Mouse (Mus musculus) neutrophil, adult 5-6 weeks (primary cell): ENCODE results near the gene Tmem86b. TPM values are rescaled to one million over a fixed set of nuclear protein-coding genes. Genes with fewer than 3 reads are reported as not detected.
"Not testable (repeated sequence)": the region's sequence is repeated elsewhere in the genome, so short reads cannot be mapped to it uniquely, and the experiment has no call there.

Experiments used
- ATAC-seq: fragments of 151-379, 151-347 bp; 2 replicates; pipeline ENCODE4 v1.8.0; 2017; ENCODE audit warnings: mild to moderate bottlenecking, moderate TSS enrichment; ENCODE audit not compliant: insufficient number of reproducible peaks, poor library complexity, low FRiP score, severe bottlenecking; ENCODE audit errors: extremely low read depth
- total RNA-seq: library from RNA; stranded (forward); fragments of 200-1000 nt; gene quantifications from 2 replicates; pipeline ENCODE4 v1.2.3, GENCODE M21; 2017

Tmem86b gene
- total RNA-seq, 1 experiment from 2014 or later = 56.3 TPM

DNA sequence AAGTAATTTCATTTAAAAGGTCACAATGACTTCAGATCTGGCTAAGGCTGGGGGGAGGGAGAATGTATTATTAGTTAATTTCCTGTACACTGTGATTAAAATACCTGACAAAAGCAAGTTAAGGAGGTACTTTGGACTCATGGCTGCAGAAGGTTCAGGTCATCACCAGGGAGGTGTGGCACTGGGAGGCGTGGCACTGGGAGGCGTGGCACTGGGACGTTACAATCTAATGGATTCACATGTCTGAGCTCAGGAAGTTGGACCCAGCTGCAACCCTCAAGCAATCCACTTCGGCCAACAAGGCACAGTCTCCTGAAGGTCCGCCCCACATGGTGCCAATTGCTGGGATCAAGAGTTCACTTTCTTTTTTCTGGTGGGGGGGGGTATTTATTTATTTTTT is 23.2 kb downstream of the Tmem86b start:
- no peak for ATAC-seq

DNA sequence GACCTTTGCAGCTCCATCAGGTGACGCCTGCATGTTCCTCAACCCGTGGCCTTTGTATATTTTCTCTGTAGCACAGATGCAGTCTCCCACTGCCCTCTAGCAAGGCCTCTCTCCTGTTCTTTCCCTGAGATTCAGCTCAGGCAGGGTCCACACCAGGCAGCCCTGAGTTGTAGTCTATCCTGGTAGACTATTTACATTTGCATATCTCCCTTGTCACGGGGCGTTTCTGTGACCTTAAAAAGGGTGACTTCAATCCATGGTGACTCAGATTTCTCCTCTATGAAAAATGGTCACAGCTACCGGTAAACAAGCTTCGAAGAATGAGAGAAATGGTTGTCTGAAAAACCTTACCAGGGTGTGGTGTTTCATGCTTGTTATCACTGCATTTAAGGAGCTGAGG is 27.3 kb downstream of the Tmem86b start, which contains the start of gene Ptprh:
Gene Ptprh, minus strand, starts transcription at position 169 of the 400 bp plus-strand sequence.
- ATAC-seq = no peak

DNA sequence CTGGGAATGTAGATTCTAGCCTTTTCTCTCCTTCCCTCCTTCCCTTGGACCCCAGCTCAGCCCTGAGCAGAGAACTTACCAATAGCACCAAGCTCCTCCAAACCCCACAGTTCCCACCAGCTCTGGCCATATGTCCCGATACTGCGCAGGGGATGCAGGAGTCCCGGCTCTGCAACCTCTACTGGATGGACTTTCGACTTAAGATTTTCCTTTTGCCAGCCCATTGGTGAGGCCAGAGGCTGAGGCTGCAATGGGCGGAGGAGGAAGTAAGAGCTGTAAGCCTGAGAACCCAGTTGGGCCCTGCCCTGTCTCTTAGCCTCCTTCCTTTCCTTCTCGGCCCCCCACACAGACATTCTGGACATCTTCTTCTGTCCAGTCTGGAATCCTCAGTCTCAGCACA is 28.3 kb downstream of the Tmem86b start:
- ATAC-seq = no peak

DNA sequence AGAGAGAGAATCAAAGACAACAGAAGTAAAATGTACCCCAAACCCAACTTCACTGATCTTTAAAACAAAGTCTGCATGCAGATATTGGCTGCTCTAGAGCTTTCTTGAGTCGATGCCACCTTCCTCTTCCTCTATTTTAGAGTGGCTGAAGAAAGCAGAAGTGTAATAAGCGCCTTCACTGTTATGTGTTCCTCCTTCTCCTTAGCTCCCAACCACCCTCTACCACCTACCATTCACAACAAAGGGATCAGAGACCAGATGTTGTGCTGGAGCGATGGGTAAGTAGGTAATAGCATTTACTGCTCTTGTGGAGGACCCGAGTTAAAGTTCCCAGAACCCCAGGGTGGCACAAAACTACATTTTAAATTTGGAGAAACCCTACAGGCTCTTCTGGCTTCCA is 34.2 kb downstream of the Tmem86b start:
- ATAC-seq = not testable (repeated sequence)

DNA sequence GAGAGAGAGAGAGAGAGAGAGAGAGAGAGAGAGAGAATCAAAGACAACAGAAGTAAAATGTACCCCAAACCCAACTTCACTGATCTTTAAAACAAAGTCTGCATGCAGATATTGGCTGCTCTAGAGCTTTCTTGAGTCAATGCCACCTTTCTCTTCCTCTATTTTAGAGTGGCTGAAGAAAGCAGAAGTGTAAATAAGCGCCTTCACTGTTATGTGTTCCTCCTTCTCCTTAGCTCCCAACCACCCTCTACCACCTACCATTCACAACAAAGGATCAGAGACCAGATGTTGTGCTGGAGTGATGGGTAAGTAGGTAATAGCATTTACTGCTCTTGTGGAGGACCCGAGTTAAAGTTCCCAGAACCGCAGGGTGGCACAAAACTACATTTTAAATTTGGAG is 49.7 kb downstream of the Tmem86b start:
- ATAC-seq = not testable (repeated sequence)

Other genes with a start within 250 kb of the Tmem86b start
- gene Gp6, start 233.7 kb downstream of the Tmem86b start, total RNA-seq = 3.3 and 4.8 TPM in 2 replicates
- 7.6 and 10.8 TPM in 2 replicates for gene Rdh13, start 185.8 kb downstream of the Tmem86b start, total RNA-seq
- 58.8 and 64.3 TPM in 2 replicates for gene Eps8l1, start 170.7 kb downstream of the Tmem86b start, total RNA-seq
- gene Ppp1r12c, start 129.7 kb downstream of the Tmem86b start, total RNA-seq = 297 and 336 TPM in 2 replicates
- gene Tnnt1, start 115.0 kb downstream of the Tmem86b start, total RNA-seq = not detected in 2 replicates
- 0.58 TPM in 1 of 2 replicates, not detected in the other for gene Tnni3, start 107.2 kb downstream of the Tmem86b start, total RNA-seq
- 0.12 and 0.74 TPM in 2 replicates for gene Dnaaf3, start 99.0 kb downstream of the Tmem86b start, total RNA-seq
- not detected in 2 replicates for gene Syt5, start 83.9 kb downstream of the Tmem86b start, total RNA-seq
- gene Ptprh, start 27.4 kb downstream of the Tmem86b start, total RNA-seq = 0.25 TPM in 1 of 2 replicates, not detected in the other
- gene Ppp6r1, start 27.6 kb upstream of the Tmem86b start, total RNA-seq = 163 and 174 TPM in 2 replicates
- 10.5 and 17.3 TPM in 2 replicates for gene Hspbp1, start 53.6 kb upstream of the Tmem86b start, total RNA-seq
- not detected in 2 replicates for gene Brsk1, start 59.2 kb upstream of the Tmem86b start, total RNA-seq
- 0.35 and 0.37 TPM in 2 replicates for gene Tmem150b, start 93.8 kb upstream of the Tmem86b start, total RNA-seq
- gene Kmt5c, start 108.7 kb upstream of the Tmem86b start, total RNA-seq = 77.0 and 85.7 TPM in 2 replicates
- not detected in 2 replicates for gene Cox6b2, start 121.7 kb upstream of the Tmem86b start, total RNA-seq
- gene Fam71e2, start 139.9 kb upstream of the Tmem86b start, total RNA-seq = not detected in 2 replicates
- not detected in 2 replicates for gene Il11, start 151.4 kb upstream of the Tmem86b start, total RNA-seq
- gene Tmem190, start 151.5 kb upstream of the Tmem86b start, total RNA-seq = not detected in 2 replicates
- 1.1 and 2.2 TPM in 2 replicates for gene Tmem238, start 158.2 kb upstream of the Tmem86b start, total RNA-seq
- 325 and 398 TPM in 2 replicates for gene Rpl28, start 161.5 kb upstream of the Tmem86b start, total RNA-seq
- 94.5 and 103 TPM in 2 replicates for gene Ube2s, start 181.2 kb upstream of the Tmem86b start, total RNA-seq
- gene Shisa7, start 213.3 kb upstream of the Tmem86b start, total RNA-seq = not detected in 2 replicates
- 11.3 and 12.2 TPM in 2 replicates for gene Isoc2b, start 238.8 kb upstream of the Tmem86b start, total RNA-seq
- gene Isoc2a, start 245.7 kb upstream of the Tmem86b start, total RNA-seq = 4.0 and 4.2 TPM in 2 replicates